Mouse (Mus musculus): ENCODE measurements around the gene Ccdc42. TPM values are rescaled to one million over a fixed set of nuclear protein-coding genes. Genes with fewer than 3 reads are reported as not detected.

The Ccdc42 gene
- polyA plus RNA-seq (2015; fragmentation: Nextera tagmentation; extraction: Ambion mirVana), result not detected in 2 replicates

DNA sequence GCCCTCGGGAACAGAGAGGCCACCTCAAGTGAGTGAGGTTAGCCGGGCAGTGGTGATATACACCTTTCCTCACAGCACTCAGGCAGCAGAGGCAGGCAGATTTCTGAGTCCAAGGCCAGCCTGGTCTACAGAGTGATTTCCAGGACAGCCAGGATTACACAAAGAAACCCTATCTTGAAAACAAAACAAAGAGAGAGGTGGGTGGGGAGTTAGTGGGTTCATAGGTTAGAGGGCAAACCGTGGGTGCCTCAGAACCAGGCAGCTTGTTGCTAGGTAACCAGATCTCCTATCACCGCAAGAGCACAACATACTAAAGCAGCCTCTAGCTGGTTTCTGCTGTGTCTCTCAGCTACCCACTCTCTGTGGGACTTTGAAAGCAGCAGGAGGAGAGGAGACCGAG is at the start of gene Ccdc42:
TSS of gene Ccdc42 (plus strand) at position 301 of the 400 bp plus-strand sequence.

DNA sequence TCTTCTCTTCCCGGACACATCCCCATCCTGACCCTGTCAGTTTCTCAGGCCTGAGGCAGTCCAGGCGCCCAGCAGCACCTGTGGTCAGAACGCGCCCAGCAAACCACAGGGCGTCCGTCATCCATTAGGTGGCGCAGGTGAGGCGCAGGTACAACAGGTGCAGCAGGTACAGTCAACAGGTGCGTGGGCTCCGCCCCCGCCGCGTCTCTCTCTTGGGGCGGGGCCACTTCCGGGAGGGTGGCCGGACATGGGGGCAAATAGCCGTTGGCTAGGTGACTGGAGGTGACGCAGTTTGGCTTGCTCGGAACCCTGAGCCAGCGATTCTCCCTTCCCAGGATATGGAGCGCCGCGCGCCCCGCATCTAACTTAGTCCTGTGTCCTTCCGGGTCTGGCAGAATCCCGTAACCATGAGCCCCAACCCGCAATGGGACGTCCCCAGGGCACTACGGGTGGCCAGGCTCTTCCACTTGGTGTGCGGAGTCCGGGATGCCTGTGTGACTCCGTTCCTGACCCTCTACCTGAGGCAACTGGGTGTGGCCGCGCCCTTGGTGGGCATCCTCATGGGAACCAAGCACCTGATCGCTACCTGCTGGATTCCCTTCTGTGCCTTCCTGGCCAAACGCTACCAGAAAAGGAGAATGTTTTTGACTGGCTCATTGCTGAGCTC is 30.8 kb upstream of the Ccdc42 start, which contains the start of gene Mfsd6l:
TSS of gene Mfsd6l (plus strand) at position 269 of the 667 bp plus-strand sequence.

Other genes starting within 250 kb of the Ccdc42 start
- 1.6 and 2.1 TPM in 2 replicates for gene Ntn1, start 186.2 kb upstream of the Ccdc42 start, polyA plus RNA-seq (2015; fragmentation: Nextera tagmentation; extraction: Ambion mirVana)
- 0.99 and 1.9 TPM in 2 replicates for gene Pik3r5, start 154.9 kb upstream of the Ccdc42 start, polyA plus RNA-seq (2015; fragmentation: Nextera tagmentation; extraction: Ambion mirVana)
- 1.6 and 1.8 TPM in 2 replicates for gene Pik3r6, start 84.0 kb upstream of the Ccdc42 start, polyA plus RNA-seq (2015; fragmentation: Nextera tagmentation; extraction: Ambion mirVana)
- gene Mfsd6l, start 30.8 kb upstream of the Ccdc42 start, polyA plus RNA-seq (2015; fragmentation: Nextera tagmentation; extraction: Ambion mirVana), result 1.3 and 1.7 TPM in 2 replicates
- gene Myh10, start 104.5 kb downstream of the Ccdc42 start, polyA plus RNA-seq (2015; fragmentation: Nextera tagmentation; extraction: Ambion mirVana), result 46.4 and 48.4 TPM in 2 replicates

All from urinary bladder, postnatal 0 days (tissue).